Comparison of ENCODE assay signal across 8 mouse cellular contexts in genomic region chr16:64770521-64771430, GRCm38 (mm10). TPM values are rescaled to one million over a fixed set of nuclear protein-coding genes. Genes with fewer than 3 reads are reported as not detected.
DNase-seq lines count a peak whose midpoint lies in the region; ATAC-seq and TF ChIP-seq lines count a peak whose summit lies in the region.

Gene 4930453N24Rik, minus strand, starts transcription at chr16:64771161.

- TF ChIP-seq POLR2A in bone marrow macrophage, adult 2 months (IDR thresholded peaks at IDR 0.05; ENCODE audit: borderline replicate concordance, low read depth, low read length) = no peak
- TF ChIP-seq POLR2A in embryonic fibroblast, embryonic 13.5 days (IDR thresholded peaks at IDR 0.05; ENCODE audit: low read depth, low read length) = peak; percentile 78

- no peaks in the 10 kb centered on the region for H3K27me3 ChIP-seq in heart, embryonic 10.5 days (ENCODE audit: insufficient read depth, poor library complexity, severe bottlenecking)
- no peaks in the 10 kb centered on the region for H3K27me3 ChIP-seq in kidney, embryonic 15.5 days

- ATAC-seq in kidney, embryonic 15.5 days (replicated peaks; ENCODE audit: low FRiP score) = peak; percentile 97
- peak; percentile 98 for ATAC-seq in monocyte, adult 5-6 weeks (replicated peaks; ENCODE audit: insufficient number of reproducible peaks, low FRiP score, low TSS enrichment, poor library complexity, severe bottlenecking)

- DNase-seq in A20 (ENCODE audit: low read depth, low spot score) (peak; percentile 97), liver (peak; percentile 86)
- DNase-seq in heart, embryonic 10.5 days (ENCODE audit: low spot score) = peak; percentile 94
- peak; percentile 79 to 89 for DNase-seq in spleen, postnatal 4 days (ENCODE audit: low spot score in 2 of 2)

- H3K4me3 ChIP-seq in bone marrow macrophage, adult 2 months (ENCODE audit: insufficient read depth, low read length) = peak within 1 kb of the TSS; percentile 98
- H3K4me3 ChIP-seq in embryonic fibroblast, embryonic 13.5 days (ENCODE audit: insufficient read depth, low read length) = peak within 1 kb of the TSS; percentile 98
- peak within 1 kb of the TSS; percentile 88 for H3K4me3 ChIP-seq in heart, embryonic 10.5 days
- H3K4me3 ChIP-seq in kidney, embryonic 15.5 days (replicated peaks) = peak within 1 kb of the TSS; percentile 86

- 3% methylated on average over 72 of the region's 72 CpGs for WGBS in heart, embryonic 10.5 days
- whole genome bisulfite sequencing in kidney, embryonic 15.5 days = 2% methylated on average over 72 of the region's 72 CpGs

- peak within 1 kb of the TSS; percentile 87 for H3K9ac ChIP-seq in kidney, embryonic 15.5 days

- peaks cover 14% of the 10 kb centered on the region for H3K36me3 ChIP-seq in heart, embryonic 10.5 days
- H3K36me3 ChIP-seq in kidney, embryonic 15.5 days = peaks cover 13% of the 10 kb centered on the region

- peak within 1 kb of the TSS; percentile 32 for H3K27ac ChIP-seq in bone marrow macrophage, adult 2 months (ENCODE audit: insufficient read depth, low read depth, low read length)
- peak within 1 kb of the TSS; percentile 37 for H3K27ac ChIP-seq in embryonic fibroblast, embryonic 13.5 days (ENCODE audit: insufficient read depth, low read length)
- peak within 1 kb of the TSS; percentile 93 for H3K27ac ChIP-seq in heart, embryonic 10.5 days
- peak within 1 kb of the TSS; percentile 88 for H3K27ac ChIP-seq in kidney, embryonic 15.5 days

- H3K4me1 ChIP-seq in bone marrow macrophage, adult 2 months (ENCODE audit: control insufficient read depth, insufficient read depth, low read length) = peaks cover 5% of the 10 kb centered on the region
- H3K4me1 ChIP-seq in embryonic fibroblast, embryonic 13.5 days (ENCODE audit: control insufficient read depth, insufficient read depth, low read length) = no peaks in the 10 kb centered on the region
- no peaks in the 10 kb centered on the region for H3K4me1 ChIP-seq in heart, embryonic 10.5 days
- peaks cover 6% of the 10 kb centered on the region; the same call in 1 of the 2 replicates for H3K4me1 ChIP-seq in kidney, embryonic 15.5 days

- TF ChIP-seq CTCF in bone marrow macrophage, adult 2 months (IDR thresholded peaks at IDR 0.05; ENCODE audit: low read depth, low read length) = no peak
- TF ChIP-seq CTCF in embryonic fibroblast, embryonic 13.5 days (IDR thresholded peaks at IDR 0.05; ENCODE audit: borderline replicate concordance, insufficient read depth, low read length) = no peak

- no peaks in the 10 kb centered on the region for H3K9me3 ChIP-seq in heart, embryonic 10.5 days
- H3K9me3 ChIP-seq in kidney, embryonic 15.5 days (replicated peaks) = no peaks in the 10 kb centered on the region

- H3K4me2 ChIP-seq in kidney, embryonic 15.5 days = peak within 1 kb of the TSS; percentile 56

RNA-seq across cellular contexts. Expression of gene 4930453N24Rik, which starts in this region (rescaled TPM):
- 15.3 and 21.9 TPM in 2 replicates for polyA plus RNA-seq in bone marrow macrophage, adult 2 months (2012; ENCODE audit: insufficient read depth, insufficient read length, missing spikeins)
- 42.1 and 49.1 TPM in 2 replicates for polyA plus RNA-seq in embryonic fibroblast, embryonic 13.5 days (2011; ENCODE audit: insufficient read length, low read depth, missing spikeins)
- polyA plus RNA-seq in heart, embryonic 10.5 days (2016; fragmentation: Nextera tagmentation; extraction: Ambion mirVana) = 18.3 and 18.9 TPM in 2 replicates
- polyA plus RNA-seq in kidney, embryonic 15.5 days (2015; fragmentation: Nextera tagmentation; extraction: Ambion mirVana) = 21.8 and 23.7 TPM in 2 replicates
- total RNA-seq in monocyte, adult 5-6 weeks (2017) = 31.8 to 48.6 TPM (median 44.0 TPM) in 3 replicates

Comparison
In these comparisons a context has a peak if more than half of its experiments do, and no peak if none do; other contexts are left out.
1. Peak in every context shown above with its lines: DNase-seq, ATAC-seq, H3K4me3 ChIP-seq and H3K27ac ChIP-seq.
2. H3K27ac ChIP-seq: peak in every context shown above with its lines; median percentile 93 in heart, embryonic 10.5 days; 88 in kidney, embryonic 15.5 days; 37 in embryonic fibroblast, embryonic 13.5 days; 32 in bone marrow macrophage, adult 2 months.